Mouse (Mus musculus): Measurements from ENCODE around the gene Olfr221. TPM values are rescaled to one million over a fixed set of nuclear protein-coding genes. Genes with fewer than 3 reads are reported as not detected.
"Not testable (repeated sequence)": the region's sequence is repeated elsewhere in the genome, so short reads cannot be mapped to it uniquely, and the experiment has no call there.

Olfr221 gene
- polyA plus RNA-seq, 2 experiments = not detected

DNA sequence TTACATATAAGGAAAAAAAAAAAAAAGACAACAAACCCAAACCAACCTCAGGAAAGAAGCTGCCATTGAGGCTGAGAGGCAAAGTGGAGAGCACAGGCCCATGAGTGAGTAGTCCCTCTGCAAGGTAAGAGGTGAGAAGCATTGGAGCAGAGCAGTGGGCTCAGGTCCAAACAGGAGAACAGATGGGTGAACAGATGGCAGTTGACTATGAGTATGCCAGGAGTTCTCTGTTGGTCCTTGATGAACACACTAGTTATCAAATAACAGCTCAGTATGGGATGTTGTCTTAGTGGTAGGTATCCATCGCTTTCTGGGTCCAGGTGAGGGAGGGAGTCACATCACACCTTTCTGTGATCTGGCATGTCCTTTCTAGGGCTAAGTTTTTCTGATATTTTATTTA, 18.5 kb upstream of the Olfr221 start:
- ATAC-seq (ENCODE audit: insufficient read depth) (no peak), DNase-seq (ENCODE audit: low read depth in 3 of 3, low spot score in 3 of 3) (no peak)
- Histone ChIP-seq H3K36me3 (replicated peaks; ENCODE audit: control insufficient read depth, insufficient read depth, low read depth) (no peaks in the 10 kb centered on the region), H3K27ac (no peak overlapping the region), H3K27me3 (ENCODE audit: control insufficient read depth, insufficient read depth, low read length) (no peaks in the 10 kb centered on the region), H3K4me2 (ENCODE audit: low read depth) (no peak overlapping the region), H3K9me3 (ENCODE audit: control insufficient read depth, low read length) (no peaks in the 10 kb centered on the region), H3K9ac (replicated peaks) (no peak overlapping the region), H3K4me1 (replicated peaks; ENCODE audit: control insufficient read depth in 2 of 2, insufficient read depth in 2 of 2, low read length in 1 of 2) (no peaks in the 10 kb centered on the region), H3K4me3 (ENCODE audit: insufficient read depth in 1 of 2, low read depth in 2 of 2, low read length in 2 of 2) (no peak overlapping the region)
- TF ChIP-seq EP300 (IDR thresholded peaks at IDR 0.05; ENCODE audit: low read depth) (no peak), CTCF (IDR thresholded peaks at IDR 0.05; ENCODE audit: low read depth) (no peak)
- WGBS (ENCODE audit: insufficient replicate concordance) = 72% methylated on average over 1 of the region's 1 CpGs

DNA sequence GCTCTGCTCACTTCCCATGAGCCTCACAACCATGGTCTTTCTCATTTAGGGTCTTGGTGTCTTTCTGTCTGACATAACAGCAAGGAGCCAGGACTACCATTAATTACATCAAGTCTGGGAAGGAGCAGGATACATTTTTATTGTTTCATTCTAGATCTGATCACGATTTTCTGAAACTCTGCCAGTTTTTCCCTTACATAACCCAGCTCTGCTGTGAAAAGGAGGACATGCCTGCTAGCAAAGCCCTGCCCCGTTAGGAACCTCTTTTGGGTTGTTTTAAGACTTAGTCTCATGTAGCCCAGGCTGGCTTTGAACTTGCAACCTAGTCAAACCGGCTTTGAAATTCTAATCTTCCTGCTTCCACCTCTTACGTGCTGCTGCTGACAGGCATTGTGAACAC, 17.7 kb upstream of the Olfr221 start:
- Histone ChIP-seq H3K4me1 (replicated peaks; ENCODE audit: control insufficient read depth in 2 of 2, insufficient read depth in 2 of 2, low read length in 1 of 2) (no peaks in the 10 kb centered on the region), H3K4me3 (ENCODE audit: insufficient read depth in 1 of 2, low read depth in 2 of 2, low read length in 2 of 2) (no peak overlapping the region), H3K9me3 (ENCODE audit: control insufficient read depth, low read length) (no peaks in the 10 kb centered on the region), H3K36me3 (replicated peaks; ENCODE audit: control insufficient read depth, insufficient read depth, low read depth) (no peaks in the 10 kb centered on the region), H3K27me3 (ENCODE audit: control insufficient read depth, insufficient read depth, low read length) (no peaks in the 10 kb centered on the region), H3K27ac (no peak overlapping the region), H3K9ac (replicated peaks) (no peak overlapping the region), H3K4me2 (ENCODE audit: low read depth) (no peak overlapping the region)
- 52% methylated on average over 4 of the region's 4 CpGs for WGBS (ENCODE audit: insufficient replicate concordance)
- ATAC-seq (ENCODE audit: insufficient read depth) (no peak), DNase-seq (ENCODE audit: low read depth in 3 of 3, low spot score in 3 of 3) (no peak)
- no peak for TF ChIP-seq EP300 (IDR thresholded peaks at IDR 0.05; ENCODE audit: low read depth)
- no peak for TF ChIP-seq CTCF (IDR thresholded peaks at IDR 0.05; ENCODE audit: low read depth)

DNA sequence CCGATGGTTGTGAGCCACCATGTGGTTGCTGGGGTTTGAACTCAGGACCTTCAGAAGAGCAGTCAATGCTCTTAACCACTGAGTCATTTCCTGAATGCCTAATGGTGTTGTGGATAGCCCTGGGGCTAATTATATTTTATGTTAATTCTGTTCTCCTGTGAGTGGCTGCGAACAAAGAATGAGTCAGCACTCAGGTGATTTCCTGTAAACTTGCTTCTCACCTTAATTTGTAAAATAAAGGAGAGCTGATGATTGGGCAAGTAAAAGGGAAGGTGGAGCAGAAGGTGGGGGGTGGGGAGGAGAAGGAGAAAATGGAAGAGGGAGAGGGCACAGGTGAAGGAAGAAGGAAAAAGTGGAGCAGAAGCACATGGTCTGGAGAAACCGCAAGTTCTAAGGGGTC, 10.5 kb upstream of the Olfr221 start:
- H3K27me3 ChIP-seq (ENCODE audit: control insufficient read depth, insufficient read depth, low read length); DNase-seq (ENCODE audit: low read depth in 3 of 3, low spot score in 3 of 3); H3K36me3 ChIP-seq (replicated peaks; ENCODE audit: control insufficient read depth, insufficient read depth, low read depth); H3K27ac ChIP-seq; H3K9ac ChIP-seq (replicated peaks); ATAC-seq (ENCODE audit: insufficient read depth); H3K9me3 ChIP-seq (ENCODE audit: control insufficient read depth, low read length); H3K4me2 ChIP-seq (ENCODE audit: low read depth); H3K4me3 ChIP-seq (ENCODE audit: insufficient read depth in 1 of 2, low read depth in 2 of 2, low read length in 2 of 2); H3K4me1 ChIP-seq (replicated peaks; ENCODE audit: control insufficient read depth in 2 of 2, insufficient read depth in 2 of 2, low read length in 1 of 2): not testable (repeated sequence)
- WGBS (ENCODE audit: insufficient replicate concordance) = 70% methylated on average over 3 of the region's 3 CpGs

DNA sequence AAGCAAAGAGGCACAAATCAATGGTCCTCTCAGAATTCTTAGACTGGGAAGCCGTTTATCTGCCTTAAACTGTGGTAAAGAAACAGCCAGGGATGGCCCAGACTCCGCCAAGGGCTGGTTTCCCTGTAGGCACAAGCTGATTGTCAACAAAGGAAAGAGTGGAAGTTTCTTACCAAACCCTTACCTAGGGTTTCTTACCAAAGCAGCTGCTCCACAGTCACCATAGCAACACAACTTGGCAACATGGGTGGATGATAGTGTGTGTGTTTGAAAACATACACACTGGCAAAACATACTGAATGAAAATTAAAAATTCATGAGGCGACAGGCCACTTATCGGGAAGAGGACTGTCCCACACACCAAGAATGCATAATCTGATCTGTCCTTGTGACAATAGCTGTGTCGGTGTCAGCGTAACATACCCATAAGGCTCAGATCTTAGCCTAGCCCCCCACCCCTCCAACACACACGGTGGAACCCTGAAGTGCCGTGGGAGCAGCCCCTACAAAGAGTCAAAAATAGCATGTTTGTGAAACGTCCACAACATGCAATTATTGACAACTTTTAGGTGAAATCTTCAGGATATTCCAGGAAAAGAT, 3.8 kb upstream of the Olfr221 start:
- no peaks in the 10 kb centered on the region for H3K9me3 ChIP-seq (ENCODE audit: control insufficient read depth, low read length)
- no peak overlapping the region for H3K9ac ChIP-seq (replicated peaks)
- DNase-seq (ENCODE audit: low read depth in 3 of 3, low spot score in 3 of 3) (no peak), ATAC-seq (ENCODE audit: insufficient read depth) (no peak)
- H3K36me3 ChIP-seq (replicated peaks; ENCODE audit: control insufficient read depth, insufficient read depth, low read depth) = no peaks in the 10 kb centered on the region
- H3K27ac ChIP-seq = no peak overlapping the region
- TF ChIP-seq CTCF (IDR thresholded peaks at IDR 0.05; ENCODE audit: low read depth) (no peak), EP300 (IDR thresholded peaks at IDR 0.05; ENCODE audit: low read depth) (no peak)
- no peaks in the 10 kb centered on the region for H3K27me3 ChIP-seq (ENCODE audit: control insufficient read depth, insufficient read depth, low read length)
- 0 out of 4 replicates have a peak, but pooled peaks cover 0 to 4% of the 10 kb centered on the region in 2 experiments for H3K4me1 ChIP-seq (replicated peaks; ENCODE audit: control insufficient read depth in 2 of 2, insufficient read depth in 2 of 2, low read length in 1 of 2)
- 51% methylated on average over 9 of the region's 9 CpGs for WGBS (ENCODE audit: insufficient replicate concordance)
- no peak overlapping the region for H3K4me3 ChIP-seq (ENCODE audit: insufficient read depth in 1 of 2, low read depth in 2 of 2, low read length in 2 of 2)
- H3K4me2 ChIP-seq (ENCODE audit: low read depth) = no peak overlapping the region

DNA sequence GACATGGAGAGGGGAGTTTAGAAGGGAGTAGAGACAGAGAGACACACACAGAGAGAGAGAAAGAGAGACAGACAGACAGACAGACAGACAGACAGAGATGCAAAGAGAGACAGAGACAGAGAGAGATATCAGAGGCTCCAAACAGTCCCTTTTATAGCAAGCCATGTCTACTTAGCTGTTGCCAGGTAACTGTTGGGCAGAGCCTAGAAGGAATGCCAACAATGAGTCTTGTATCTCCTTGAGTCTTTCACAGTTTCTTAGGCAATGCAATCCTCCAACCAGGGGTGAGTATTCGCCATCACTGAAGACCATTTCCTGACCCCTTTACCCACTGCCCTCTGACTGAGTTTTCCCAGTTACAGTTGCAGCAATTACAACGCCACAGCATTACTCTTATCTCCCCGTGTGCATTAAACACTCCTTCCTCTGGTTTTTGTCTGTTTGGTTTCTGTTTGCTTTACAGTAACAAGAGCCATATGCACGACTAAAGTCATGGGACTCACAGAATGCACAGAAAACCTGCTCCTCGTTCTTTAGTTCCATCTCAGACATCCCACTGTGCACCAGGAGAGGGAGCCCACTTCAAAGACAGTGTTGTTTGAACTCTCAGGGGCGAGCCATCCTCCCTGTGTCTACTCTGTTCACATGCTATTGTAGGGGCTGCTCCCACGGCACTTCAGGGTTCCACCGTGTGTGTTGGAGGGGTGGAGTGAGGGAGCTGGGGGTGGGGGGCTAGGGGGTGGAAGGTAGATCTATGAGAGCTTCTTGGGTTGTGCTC, 2.8 kb upstream of the Olfr221 start:
- no peak overlapping the region for H3K27ac ChIP-seq
- no peaks in the 10 kb centered on the region for H3K27me3 ChIP-seq (ENCODE audit: control insufficient read depth, insufficient read depth, low read length)
- H3K36me3 ChIP-seq (replicated peaks; ENCODE audit: control insufficient read depth, insufficient read depth, low read depth) = no peaks in the 10 kb centered on the region
- WGBS (ENCODE audit: insufficient replicate concordance) = 3% methylated on average over 8 of the region's 8 CpGs
- no peak for DNase-seq (ENCODE audit: low read depth in 3 of 3, low spot score in 3 of 3)
- H3K4me3 ChIP-seq (ENCODE audit: insufficient read depth in 1 of 2, low read depth in 2 of 2, low read length in 2 of 2) = no peak overlapping the region
- no peak overlapping the region for H3K9ac ChIP-seq (replicated peaks)
- H3K9me3 ChIP-seq (ENCODE audit: control insufficient read depth, low read length) = no peaks in the 10 kb centered on the region
- H3K4me1 ChIP-seq (replicated peaks; ENCODE audit: control insufficient read depth in 2 of 2, insufficient read depth in 2 of 2, low read length in 1 of 2) = 0 out of 4 replicates have a peak, but pooled peaks cover 0 to 4% of the 10 kb centered on the region in 2 experiments
- peak; percentile 31; the same call in 1 of the 2 replicates for ATAC-seq (ENCODE audit: insufficient read depth)
- peak; percentile 62 for TF ChIP-seq CTCF (IDR thresholded peaks at IDR 0.05; ENCODE audit: low read depth)
- no peak for TF ChIP-seq EP300 (IDR thresholded peaks at IDR 0.05; ENCODE audit: low read depth)
- no peak overlapping the region; the same call in 1 of the 2 replicates for H3K4me2 ChIP-seq (ENCODE audit: low read depth)

All from liver, embryonic 14.5 days (tissue).